Mouse (Mus musculus) small intestine, adult 2 months (tissue): ENCODE data around the gene Ptprd.

Experiments
- CTCF ChIP-seq: fragments of 200-500 bp; IDR thresholded peaks from 2 replicates; pipeline ENCODE4 v1.5.1; 2012; ENCODE audit warnings: low read depth, mild to moderate bottlenecking, control low read depth, inconsistent platforms, low read length, moderate library complexity, mixed read lengths; ENCODE audit not compliant: insufficient replicate concordance, insufficient read length; ENCODE audit errors: extremely low read depth
- POLR2A ChIP-seq: fragments of 200-500 bp; IDR thresholded peaks from 2 replicates; pipeline ENCODE4 v1.6.1; 2012; ENCODE audit warnings: low read depth, mild to moderate bottlenecking, control low read depth, inconsistent platforms, low read length, moderate library complexity

DNA sequence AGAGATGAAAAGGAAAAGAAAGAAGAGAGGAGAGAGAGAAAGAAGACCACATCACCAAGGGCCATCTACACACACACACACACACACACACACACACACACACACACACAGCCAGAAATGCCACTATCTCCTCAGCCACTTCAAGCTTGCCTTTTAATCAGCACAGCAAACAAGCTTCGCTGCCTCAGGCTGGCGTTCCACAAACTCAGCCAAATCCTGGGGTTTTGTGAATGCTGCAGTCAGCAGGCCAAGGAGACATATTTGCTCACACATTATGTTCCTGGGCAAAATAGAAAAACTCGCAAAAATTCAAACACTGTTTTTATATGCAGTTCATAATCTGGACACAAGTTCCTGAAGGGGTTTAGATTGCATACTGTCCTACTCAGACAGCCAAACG lies 1845.9 kb downstream of the Ptprd start:
- TF ChIP-seq CTCF (no peak), POLR2A (no peak)
